In the genomic region with DNA sequence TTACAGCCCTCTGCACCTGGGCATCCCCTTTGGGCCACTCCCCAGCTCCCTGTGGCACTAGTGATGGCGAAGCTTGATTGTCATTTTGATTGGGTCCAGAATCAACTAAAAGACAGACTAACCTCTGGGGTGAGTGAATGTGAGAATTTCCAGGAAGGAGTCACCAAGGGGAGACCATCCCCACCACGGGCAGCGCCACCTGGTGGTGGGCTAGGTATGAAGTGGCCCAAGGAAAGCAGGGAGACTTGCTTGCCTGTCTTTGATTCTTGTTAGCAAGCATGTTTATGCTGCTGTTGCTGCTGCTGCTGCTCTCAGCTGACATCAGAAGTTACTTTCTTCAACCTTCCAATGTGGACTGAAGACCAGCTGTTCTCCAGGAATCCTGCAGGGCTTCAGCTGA, we compare ENCODE assay signal across 9 mouse cellular contexts.
DNase-seq lines count a peak whose midpoint lies in the region; ATAC-seq and TF ChIP-seq lines count a peak whose summit lies in the region.
"Had no signal": no experiment of that assay in that cellular context is flagged by ENCODE, and none has a peak within 500 bp of the region (broad histone marks: within the 10 kb centered on the region; RNA-seq: fewer than 3 reads in every experiment).

No protein-coding gene starts in this region.

- H3K27me3 ChIP-seq in hindbrain, embryonic 10.5 days (ENCODE audit: insufficient read depth, poor library complexity, severe bottlenecking), result no peaks in the 10 kb centered on the region
- H3K27me3 ChIP-seq in hindbrain, embryonic 12.5 days, result no peaks in the 10 kb centered on the region; the same call in 1 of the 2 replicates
- H3K27me3 ChIP-seq in E14TG2a.4 (ENCODE audit: insufficient read depth, low read length), result peaks cover 4% of the 10 kb centered on the region
- no peaks in the 10 kb centered on the region for H3K27me3 ChIP-seq in neural tube, embryonic 15.5 days (replicated peaks)
- H3K27me3 ChIP-seq: embryonic facial prominence, embryonic 15.5 days had no signal

- H3K9ac ChIP-seq in hindbrain, embryonic 12.5 days, result no peak overlapping the region
- H3K9ac ChIP-seq in neural tube, embryonic 15.5 days (replicated peaks), result no peak overlapping the region
- H3K9ac ChIP-seq: embryonic facial prominence, embryonic 15.5 days had no signal

- no peak overlapping the region for H3K4me2 ChIP-seq in hindbrain, embryonic 12.5 days (replicated peaks)
- no peak overlapping the region for H3K4me2 ChIP-seq in neural tube, embryonic 15.5 days
- H3K4me2 ChIP-seq: embryonic facial prominence, embryonic 15.5 days had no signal

- H3K4me1 ChIP-seq in hindbrain, embryonic 10.5 days (replicated peaks), result peaks cover 22% of the 10 kb centered on the region
- H3K4me1 ChIP-seq in hindbrain, embryonic 12.5 days, result peaks cover 40% of the 10 kb centered on the region
- H3K4me1 ChIP-seq in E14TG2a.4 (replicated peaks; ENCODE audit: low read depth, low read length), result peaks cover 33% of the 10 kb centered on the region
- H3K4me1 ChIP-seq in neural tube, embryonic 15.5 days, result peaks cover 58% of the 10 kb centered on the region
- H3K4me1 ChIP-seq: embryonic facial prominence, embryonic 15.5 days had no signal

- peak; percentile 46 for DNase-seq in hindbrain, embryonic 10.5 days (ENCODE audit: low spot score)
- DNase-seq in c-Kit-positive CD71-positive TER-119-negative erythroid progenitor cells, embryonic 14.5 days (ENCODE audit: low read depth), result peak; percentile 3
- DNase-seq in kidney, postnatal 25 days, result peak; percentile 40 to 49
- no peak for DNase-seq in right cerebral cortex, adult 2 months (ENCODE audit: low spot score in 2 of 2)

- H3K4me3 ChIP-seq in hindbrain, embryonic 10.5 days, result no peak overlapping the region
- no peak overlapping the region for H3K4me3 ChIP-seq in hindbrain, embryonic 12.5 days
- H3K4me3 ChIP-seq in E14TG2a.4 (replicated peaks; ENCODE audit: low read length), result no peak overlapping the region
- H3K4me3 ChIP-seq in neural tube, embryonic 15.5 days (replicated peaks), result no peak overlapping the region
- H3K4me3 ChIP-seq: embryonic facial prominence, embryonic 15.5 days had no signal

- TF ChIP-seq CTCF in E14TG2a.4 (conservative IDR thresholded peaks at IDR 0.05; ENCODE audit: low read length), result peak; percentile 83

- 19% methylated on average over 3 of the region's 3 CpGs for WGBS in hindbrain, embryonic 10.5 days
- WGBS in hindbrain, embryonic 12.5 days, result 10% methylated on average over 3 of the region's 3 CpGs
- WGBS in neural tube, embryonic 15.5 days, result 28% methylated on average over 3 of the region's 3 CpGs

- H3K27ac ChIP-seq in hindbrain, embryonic 10.5 days, result no peak overlapping the region
- H3K27ac ChIP-seq in hindbrain, embryonic 12.5 days, result no peak overlapping the region; the same call in 1 of the 2 replicates
- H3K27ac ChIP-seq in neural tube, embryonic 15.5 days (replicated peaks), result peak overlapping the region; percentile 49; the same call in 1 of the 2 replicates
- H3K27ac ChIP-seq: embryonic facial prominence, embryonic 15.5 days had no signal

- ATAC-seq in hindbrain, embryonic 12.5 days (ENCODE audit: low FRiP score), result no peak
- ATAC-seq in neural tube, embryonic 15.5 days (ENCODE audit: low FRiP score), result no peak
- no peak for ATAC-seq in granulocyte monocyte progenitor cell, adult 5-6 weeks (replicated peaks; ENCODE audit: poor library complexity, severe bottlenecking)

- H3K9me3 ChIP-seq in hindbrain, embryonic 10.5 days, result no peaks in the 10 kb centered on the region
- H3K9me3 ChIP-seq in hindbrain, embryonic 12.5 days (replicated peaks), result no peaks in the 10 kb centered on the region
- H3K9me3 ChIP-seq in E14TG2a.4 (ENCODE audit: low read length), result no peaks in the 10 kb centered on the region
- no peaks in the 10 kb centered on the region for H3K9me3 ChIP-seq in neural tube, embryonic 15.5 days (replicated peaks)
- H3K9me3 ChIP-seq: embryonic facial prominence, embryonic 15.5 days had no signal

- H3K36me3 ChIP-seq in hindbrain, embryonic 10.5 days, result no peaks in the 10 kb centered on the region
- H3K36me3 ChIP-seq in hindbrain, embryonic 12.5 days, result no peaks in the 10 kb centered on the region
- no peaks in the 10 kb centered on the region for H3K36me3 ChIP-seq in E14TG2a.4 (ENCODE audit: insufficient read depth, low read length)
- no peaks in the 10 kb centered on the region for H3K36me3 ChIP-seq in neural tube, embryonic 15.5 days
- H3K36me3 ChIP-seq: embryonic facial prominence, embryonic 15.5 days had no signal

Comparison
In these comparisons a context has a peak if more than half of its experiments do, and no peak if none do; other contexts are left out.
1. DNase-seq: peak in hindbrain, embryonic 10.5 days (single experiment), c-Kit-positive CD71-positive TER-119-negative erythroid progenitor cells, embryonic 14.5 days (single experiment) and kidney, postnatal 25 days (2 of 2); none in right cerebral cortex, adult 2 months (0 of 2).